Mouse (Mus musculus) thymus, adult 2 months (tissue): ENCODE results near the gene Itm2b.

Source experiments
- CTCF ChIP-seq: fragments of 200-500 bp; IDR thresholded peaks from 2 replicates; pipeline ENCODE4 v1.5.1; 2012; ENCODE audit warnings: mild to moderate bottlenecking, control low read depth, low read length, moderate library complexity, borderline replicate concordance; ENCODE audit not compliant: control insufficient read depth, poor library complexity, insufficient read depth; ENCODE audit errors: extremely low read depth
- POLR2A ChIP-seq: fragments of 200-500 bp; IDR thresholded peaks from 2 replicates; pipeline ENCODE4 v1.6.1; 2012; ENCODE audit warnings: mild to moderate bottlenecking, low read length, control low read depth, moderate library complexity; ENCODE audit not compliant: control insufficient read depth, poor library complexity, insufficient read depth; ENCODE audit errors: extremely low read depth

DNA sequence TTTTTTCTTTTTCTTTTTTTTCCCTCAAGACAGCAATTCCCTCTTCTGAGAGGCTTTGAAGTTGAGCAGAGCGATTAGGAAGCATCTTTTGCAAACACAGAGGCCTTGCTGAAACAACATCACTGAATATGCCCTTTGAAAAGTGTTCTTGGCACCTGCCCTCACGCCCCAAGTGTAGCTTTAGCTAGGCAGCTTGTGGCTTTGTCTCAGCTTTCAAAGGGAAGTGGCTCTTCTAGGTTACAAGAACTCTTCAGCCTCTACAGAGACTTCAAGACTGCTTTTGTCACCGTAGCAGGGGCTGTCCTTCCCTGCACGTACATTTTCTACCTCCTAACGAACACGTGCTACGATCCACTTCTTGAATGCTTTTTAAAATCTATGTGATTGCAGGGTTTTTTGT lies 4.0 kb upstream of the Itm2b start:
- no peak for TF ChIP-seq POLR2A
- TF ChIP-seq CTCF: no peak
